Mouse (Mus musculus): ENCODE results near the gene BC004004. TPM values are rescaled to one million over a fixed set of nuclear protein-coding genes. Genes with fewer than 3 reads are reported as not detected.
A peak's percentile ranks its signal among the peaks of the same experiment; 100 is the strongest.

Gene BC004004
- polyA plus RNA-seq, 1 experiment from 2014 or later: 82.2 TPM

DNA sequence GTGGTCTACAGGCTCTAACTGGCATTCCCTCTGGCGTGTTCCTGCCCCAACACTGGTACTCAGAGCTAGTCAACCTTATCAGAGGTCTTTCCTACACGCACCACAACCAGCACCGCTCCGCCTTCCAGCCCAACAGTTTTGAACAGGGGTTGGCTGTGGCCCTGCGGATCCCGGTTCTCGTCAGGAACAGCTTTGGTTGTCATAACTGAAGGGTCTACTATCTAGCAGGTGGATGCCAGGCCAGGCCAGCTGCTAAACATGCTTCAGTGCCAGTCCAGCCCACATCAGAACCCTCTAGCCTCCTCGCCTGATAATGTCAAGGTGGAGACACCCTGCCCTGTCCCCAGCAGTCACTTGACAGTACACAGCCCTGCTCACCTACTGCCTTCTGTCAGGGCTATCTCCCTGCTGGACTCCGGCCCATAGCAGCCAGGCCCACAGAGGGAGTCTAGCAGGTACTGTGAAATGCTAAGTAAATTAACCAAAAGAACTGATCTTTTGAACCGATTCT is 11.5 kb upstream of the BC004004 start:
- Histone ChIP-seq H3K9me3 (ENCODE audit: control insufficient read depth, low read length) (no peaks in the 10 kb centered on the region), H3K4me3 (ENCODE audit: low read length) (no peak overlapping the region), H3K4me1 (replicated peaks; ENCODE audit: control insufficient read depth, insufficient read depth, low read length) (peaks cover 40% of the 10 kb centered on the region), H3K36me3 (ENCODE audit: control insufficient read depth, insufficient read depth, low read length) (peaks cover 16% of the 10 kb centered on the region), H3K27ac (ENCODE audit: low read length) (peak overlapping the region; percentile 85), H3K27me3 (ENCODE audit: control insufficient read depth, insufficient read depth, low read depth, low read length) (no peaks in the 10 kb centered on the region), H3K9ac (ENCODE audit: low read length) (no peak overlapping the region), H3K4me2 (ENCODE audit: low read depth, low read length) (no peak overlapping the region)
- no peak for ATAC-seq (ENCODE audit: low read depth)
- 81% methylated on average over 10 of the region's 10 CpGs for WGBS

DNA sequence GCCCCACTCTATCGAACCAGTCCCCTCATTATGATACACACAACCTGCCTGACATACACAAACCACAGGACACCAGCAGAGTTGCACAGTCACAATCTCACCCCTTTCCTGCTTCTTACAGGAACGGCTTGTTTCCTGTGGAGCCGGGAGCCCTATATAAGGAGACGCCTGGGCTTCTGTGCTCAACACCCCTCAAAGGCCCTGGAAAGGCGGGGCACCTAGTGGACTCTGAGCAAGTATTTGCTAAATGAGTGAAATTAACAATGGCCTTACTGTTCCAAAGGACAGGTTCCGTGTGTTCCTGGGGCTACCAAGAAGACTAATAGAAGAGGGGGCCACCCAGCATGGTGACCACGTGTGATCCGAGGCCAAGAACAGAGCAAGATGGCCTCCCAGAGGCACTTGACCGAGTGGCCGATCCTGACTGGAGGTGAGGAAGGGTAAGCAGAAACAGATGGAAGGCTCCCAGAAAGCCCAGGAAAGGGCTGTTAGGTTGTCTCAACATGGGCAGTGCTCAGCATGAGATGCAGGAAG is 10.5 kb upstream of the BC004004 start:
- Histone ChIP-seq H3K36me3 (ENCODE audit: control insufficient read depth, insufficient read depth, low read length) (peaks cover 16% of the 10 kb centered on the region), H3K4me2 (ENCODE audit: low read depth, low read length) (0 out of 2 replicates have a peak overlapping the region, but pooled peaks have one; percentile 0), H3K9me3 (ENCODE audit: control insufficient read depth, low read length) (no peaks in the 10 kb centered on the region), H3K27me3 (ENCODE audit: control insufficient read depth, insufficient read depth, low read depth, low read length) (no peaks in the 10 kb centered on the region), H3K9ac (ENCODE audit: low read length) (peak overlapping the region; percentile 15; the same call in 1 of the 2 replicates), H3K4me1 (replicated peaks; ENCODE audit: control insufficient read depth, insufficient read depth, low read length) (peaks cover 40% of the 10 kb centered on the region), H3K4me3 (ENCODE audit: low read length) (no peak overlapping the region), H3K27ac (ENCODE audit: low read length) (peak overlapping the region; percentile 85)
- WGBS: 54% methylated on average over 10 of the region's 10 CpGs
- peak; percentile 51; the same call in 1 of the 2 replicates for ATAC-seq (ENCODE audit: low read depth)

DNA sequence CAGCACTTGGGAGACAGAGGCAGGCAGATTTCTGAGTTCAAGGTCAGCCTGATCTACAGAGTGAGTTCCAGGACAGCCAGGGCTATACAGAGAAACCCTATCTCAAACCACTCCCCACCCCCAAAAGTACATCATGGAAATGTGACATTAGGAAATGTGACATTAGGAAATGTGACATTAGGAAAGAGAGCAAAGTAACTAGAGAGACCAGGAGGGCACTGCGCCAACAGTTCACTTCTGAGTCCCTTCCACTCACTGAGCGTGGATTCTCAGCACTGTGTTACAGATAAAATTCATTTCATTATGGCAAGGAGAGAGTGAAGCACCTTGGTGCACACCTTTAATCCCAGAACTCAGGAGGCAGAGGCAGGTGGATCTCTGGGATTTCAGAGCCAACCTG is 9.7 kb upstream of the BC004004 start:
- H3K4me3 ChIP-seq (ENCODE audit: low read length): no peak overlapping the region
- H3K9me3 ChIP-seq (ENCODE audit: control insufficient read depth, low read length): no peaks in the 10 kb centered on the region
- H3K4me2 ChIP-seq (ENCODE audit: low read depth, low read length): no peak overlapping the region
- no peak for ATAC-seq (ENCODE audit: low read depth)
- H3K27ac ChIP-seq (ENCODE audit: low read length): peak overlapping the region; percentile 85
- peaks cover 16% of the 10 kb centered on the region for H3K36me3 ChIP-seq (ENCODE audit: control insufficient read depth, insufficient read depth, low read length)
- WGBS: 85% methylated on average over 2 of the region's 2 CpGs
- no peaks in the 10 kb centered on the region for H3K27me3 ChIP-seq (ENCODE audit: control insufficient read depth, insufficient read depth, low read depth, low read length)
- H3K9ac ChIP-seq (ENCODE audit: low read length): no peak overlapping the region
- peaks cover 39% of the 10 kb centered on the region for H3K4me1 ChIP-seq (replicated peaks; ENCODE audit: control insufficient read depth, insufficient read depth, low read length)

DNA sequence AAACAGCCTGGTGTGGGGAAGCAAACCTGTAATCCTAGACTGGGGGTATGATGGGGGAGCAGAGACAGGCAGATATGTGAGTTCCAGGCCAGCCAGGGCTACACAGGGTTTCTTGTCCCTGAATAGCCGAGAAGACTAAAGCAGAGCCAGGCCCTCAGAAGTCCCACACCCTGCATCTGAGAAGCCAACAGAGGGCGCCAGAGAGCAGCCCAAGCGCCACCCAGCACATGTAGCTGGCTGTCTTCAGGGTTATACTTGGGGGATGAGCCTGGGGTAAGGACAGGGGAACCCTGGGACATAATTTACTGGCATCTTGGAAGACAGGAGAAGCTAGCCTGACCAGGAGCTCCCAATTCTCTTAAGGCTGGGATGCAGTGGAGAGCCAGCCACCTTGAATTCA is 9.1 kb upstream of the BC004004 start:
- Histone ChIP-seq H3K27me3 (ENCODE audit: control insufficient read depth, insufficient read depth, low read depth, low read length) (no peaks in the 10 kb centered on the region), H3K9me3 (ENCODE audit: control insufficient read depth, low read length) (no peaks in the 10 kb centered on the region), H3K9ac (ENCODE audit: low read length) (no peak overlapping the region), H3K27ac (ENCODE audit: low read length) (peak overlapping the region; percentile 19; the same call in 1 of the 2 replicates), H3K4me1 (replicated peaks; ENCODE audit: control insufficient read depth, insufficient read depth, low read length) (peaks cover 41% of the 10 kb centered on the region), H3K36me3 (ENCODE audit: control insufficient read depth, insufficient read depth, low read length) (peaks cover 16% of the 10 kb centered on the region), H3K4me2 (ENCODE audit: low read depth, low read length) (no peak overlapping the region), H3K4me3 (ENCODE audit: low read length) (no peak overlapping the region)
- WGBS: 13% methylated on average over 3 of the region's 3 CpGs
- ATAC-seq (ENCODE audit: low read depth): peak; percentile 30; the same call in 1 of the 2 replicates

DNA sequence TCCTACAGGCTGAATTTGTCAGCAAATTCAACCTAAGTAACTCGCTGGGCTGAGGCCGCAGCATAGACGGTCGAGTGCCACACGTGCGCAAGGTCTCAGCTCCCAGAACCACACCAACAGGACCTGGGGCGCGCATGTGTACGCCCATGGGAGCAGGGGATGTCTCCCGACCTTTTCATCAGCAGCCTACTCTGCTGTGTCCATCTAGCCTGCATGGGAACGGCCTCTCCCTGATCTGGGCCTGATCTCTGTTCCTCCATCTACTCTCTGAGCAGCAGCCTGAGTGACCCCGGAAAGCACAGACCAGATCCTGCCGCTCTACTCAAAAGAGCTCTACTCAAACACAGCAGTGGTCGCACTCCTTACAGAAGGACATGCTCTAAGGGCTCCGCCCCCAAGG is 8.1 kb upstream of the BC004004 start:
- Histone ChIP-seq H3K4me3 (ENCODE audit: low read length) (no peak overlapping the region), H3K9ac (ENCODE audit: low read length) (no peak overlapping the region), H3K27ac (ENCODE audit: low read length) (no peak overlapping the region), H3K4me2 (ENCODE audit: low read depth, low read length) (no peak overlapping the region), H3K9me3 (ENCODE audit: control insufficient read depth, low read length) (no peaks in the 10 kb centered on the region), H3K27me3 (ENCODE audit: control insufficient read depth, insufficient read depth, low read depth, low read length) (no peaks in the 10 kb centered on the region), H3K36me3 (ENCODE audit: control insufficient read depth, insufficient read depth, low read length) (peaks cover 14% of the 10 kb centered on the region), H3K4me1 (replicated peaks; ENCODE audit: control insufficient read depth, insufficient read depth, low read length) (peaks cover 45% of the 10 kb centered on the region)
- WGBS: 81% methylated on average over 15 of the region's 15 CpGs
- ATAC-seq (ENCODE audit: low read depth): no peak

DNA sequence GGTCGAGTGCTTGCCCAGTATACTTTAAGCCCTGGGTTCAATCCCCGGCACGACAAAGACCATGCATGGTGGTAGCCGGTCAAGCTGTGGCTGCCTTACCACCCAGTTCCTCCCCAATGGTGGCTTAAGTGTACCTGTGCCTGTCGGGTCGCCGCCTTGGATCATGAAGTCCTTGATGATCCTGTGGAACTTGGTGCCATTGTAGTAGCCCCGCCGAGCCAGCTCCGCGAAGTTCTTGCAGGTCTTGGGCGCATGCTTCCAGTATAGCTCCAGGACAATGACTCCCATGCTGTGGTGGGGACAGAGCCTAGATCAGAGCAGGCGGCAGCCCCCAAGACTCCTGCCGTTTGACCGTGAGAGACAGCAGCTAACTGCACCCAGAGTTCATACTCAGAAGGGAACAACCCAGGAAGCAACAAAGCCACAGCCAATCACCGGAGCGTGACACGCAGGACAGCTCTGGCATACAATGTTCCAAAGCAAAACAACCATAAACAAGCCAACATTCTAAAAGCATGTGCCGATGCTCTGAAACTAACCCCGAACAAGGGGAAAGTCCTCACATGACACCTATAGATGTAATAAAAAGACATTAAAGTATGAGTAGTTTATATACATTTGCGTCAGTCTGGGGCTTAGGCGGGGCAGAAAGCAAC is 6.9 kb upstream of the BC004004 start:
- Histone ChIP-seq H3K9me3 (ENCODE audit: control insufficient read depth, low read length) (no peaks in the 10 kb centered on the region), H3K4me1 (replicated peaks; ENCODE audit: control insufficient read depth, insufficient read depth, low read length) (peaks cover 45% of the 10 kb centered on the region), H3K4me2 (ENCODE audit: low read depth, low read length) (peak overlapping the region; percentile 74; the same call in 1 of the 2 replicates), H3K36me3 (ENCODE audit: control insufficient read depth, insufficient read depth, low read length) (peaks cover 10% of the 10 kb centered on the region), H3K9ac (ENCODE audit: low read length) (peak overlapping the region; percentile 40; the same call in 1 of the 2 replicates), H3K27me3 (ENCODE audit: control insufficient read depth, insufficient read depth, low read depth, low read length) (no peaks in the 10 kb centered on the region), H3K4me3 (ENCODE audit: low read length) (no peak overlapping the region; the same call in 1 of the 2 replicates), H3K27ac (ENCODE audit: low read length) (no peak overlapping the region)
- 87% methylated on average over 22 of the region's 22 CpGs for WGBS
- ATAC-seq (ENCODE audit: low read depth): no peak

DNA sequence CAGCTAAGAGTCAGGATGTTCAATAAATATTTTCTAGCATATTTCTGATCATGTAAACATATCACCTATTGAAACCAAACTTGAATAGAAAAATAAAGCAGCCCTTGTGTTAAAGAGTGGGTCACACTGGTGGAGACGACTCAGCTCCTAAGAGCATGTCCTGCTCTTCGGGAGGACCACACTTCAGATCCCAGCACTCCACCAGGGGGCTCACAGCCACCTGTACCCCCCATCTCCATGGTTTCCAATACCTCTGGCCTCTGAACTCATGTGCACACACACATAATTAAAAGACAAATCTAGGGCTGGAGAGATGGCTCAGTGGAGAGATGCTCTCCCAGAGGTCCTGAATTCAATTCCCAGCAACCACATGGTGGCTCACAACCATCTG is 6.3 kb upstream of the BC004004 start:
- no peak overlapping the region for H3K27ac ChIP-seq (ENCODE audit: low read length)
- H3K36me3 ChIP-seq (ENCODE audit: control insufficient read depth, insufficient read depth, low read length): peaks cover 9% of the 10 kb centered on the region
- peak overlapping the region; percentile 74 for H3K4me2 ChIP-seq (ENCODE audit: low read depth, low read length)
- H3K9me3 ChIP-seq (ENCODE audit: control insufficient read depth, low read length): no peaks in the 10 kb centered on the region
- WGBS: 19% methylated on average over 2 of the region's 2 CpGs
- H3K4me3 ChIP-seq (ENCODE audit: low read length): peak overlapping the region; percentile 68
- peak overlapping the region; percentile 46 for H3K9ac ChIP-seq (ENCODE audit: low read length)
- ATAC-seq (ENCODE audit: low read depth): no peak
- H3K27me3 ChIP-seq (ENCODE audit: control insufficient read depth, insufficient read depth, low read depth, low read length): no peaks in the 10 kb centered on the region
- H3K4me1 ChIP-seq (replicated peaks; ENCODE audit: control insufficient read depth, insufficient read depth, low read length): peaks cover 40% of the 10 kb centered on the region

DNA sequence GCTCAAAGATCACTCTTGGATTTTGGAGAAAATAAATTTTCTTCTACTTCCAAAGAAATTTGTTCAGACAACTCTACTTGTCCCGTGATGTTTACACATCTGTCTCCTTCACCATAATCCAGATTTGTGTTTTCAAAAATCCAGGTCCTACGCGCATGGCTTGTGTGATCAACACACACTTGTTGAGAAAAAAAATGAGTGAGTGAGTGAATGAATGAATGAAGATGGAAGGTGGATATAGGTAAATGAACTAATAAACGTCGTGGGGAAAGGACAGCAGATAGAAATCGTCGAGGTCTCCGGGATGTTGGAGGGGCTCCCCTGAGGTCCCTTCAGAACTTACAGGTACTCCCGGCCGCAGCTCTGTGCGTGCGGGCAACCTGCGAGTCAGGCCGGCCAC is 5.2 kb upstream of the BC004004 start:
- no peak; the same call in 1 of the 2 replicates for ATAC-seq (ENCODE audit: low read depth)
- peaks cover 35% of the 10 kb centered on the region for H3K4me1 ChIP-seq (replicated peaks; ENCODE audit: control insufficient read depth, insufficient read depth, low read length)
- H3K9me3 ChIP-seq (ENCODE audit: control insufficient read depth, low read length): no peaks in the 10 kb centered on the region
- WGBS: under 1% methylated on average over 14 of the region's 14 CpGs
- peak overlapping the region; percentile 100 for H3K27ac ChIP-seq (ENCODE audit: low read length)
- H3K9ac ChIP-seq (ENCODE audit: low read length): peak overlapping the region; percentile 87
- H3K4me3 ChIP-seq (ENCODE audit: low read length): peak overlapping the region; percentile 68
- no peaks in the 10 kb centered on the region for H3K27me3 ChIP-seq (ENCODE audit: control insufficient read depth, insufficient read depth, low read depth, low read length)
- peaks cover 2% of the 10 kb centered on the region for H3K36me3 ChIP-seq (ENCODE audit: control insufficient read depth, insufficient read depth, low read length)
- peak overlapping the region; percentile 74 for H3K4me2 ChIP-seq (ENCODE audit: low read depth, low read length)

DNA sequence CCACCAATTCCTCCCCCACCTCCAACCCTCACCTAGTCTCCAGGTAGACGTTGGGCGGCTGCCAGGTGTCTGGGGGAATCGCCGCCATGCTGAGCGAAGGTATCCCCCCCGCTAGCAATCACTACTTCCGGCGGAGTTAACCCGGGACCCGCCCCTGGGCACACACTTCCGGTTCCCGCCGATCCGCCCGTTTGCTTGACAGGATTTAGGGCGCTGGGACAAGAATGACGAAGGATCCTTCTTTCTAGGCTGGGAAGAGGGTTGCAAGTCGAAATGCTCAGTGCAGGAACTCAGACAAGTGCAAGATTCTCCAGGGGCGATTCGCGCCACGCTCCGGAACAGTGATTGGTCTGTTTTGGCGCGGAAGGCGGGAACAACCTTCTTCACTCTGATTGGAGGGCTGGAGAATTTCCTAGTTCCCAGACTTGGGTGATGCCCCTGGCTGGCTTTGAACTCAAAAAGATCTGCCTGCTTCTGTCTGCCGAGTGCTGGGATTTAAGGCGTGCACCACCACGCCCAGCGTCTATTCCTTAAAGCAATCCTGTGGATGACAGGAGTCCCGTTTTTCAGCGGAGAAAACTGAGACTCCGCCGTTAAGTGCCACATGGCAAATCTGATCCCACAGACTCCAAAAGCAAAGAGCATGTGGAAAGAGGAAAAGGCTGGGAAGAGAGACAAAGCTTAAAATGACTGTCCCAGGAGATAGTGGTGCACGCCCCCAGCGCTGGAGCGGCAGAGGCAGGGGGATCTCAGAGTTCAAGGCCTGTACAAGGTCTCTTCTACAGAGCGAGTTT is 4.6 kb upstream of the BC004004 start, which contains the start of gene Ppil1:
TSS of gene Ppil1 (minus strand) at position 347 of the 794 bp plus-strand sequence.
- ATAC-seq (ENCODE audit: low read depth): peak; percentile 72
- WGBS: 7% methylated on average over 38 of the region's 38 CpGs
- H3K4me3 ChIP-seq (ENCODE audit: low read length): peak within 1 kb of the TSS; percentile 68
- H3K4me1 ChIP-seq (replicated peaks; ENCODE audit: control insufficient read depth, insufficient read depth, low read length): peaks cover 32% of the 10 kb centered on the region
- no peaks in the 10 kb centered on the region for H3K9me3 ChIP-seq (ENCODE audit: control insufficient read depth, low read length)
- H3K27me3 ChIP-seq (ENCODE audit: control insufficient read depth, insufficient read depth, low read depth, low read length): no peaks in the 10 kb centered on the region
- peaks cover 2% of the 10 kb centered on the region for H3K36me3 ChIP-seq (ENCODE audit: control insufficient read depth, insufficient read depth, low read length)
- H3K4me2 ChIP-seq (ENCODE audit: low read depth, low read length): peak within 1 kb of the TSS; percentile 74
- peak within 1 kb of the TSS; percentile 100 for H3K27ac ChIP-seq (ENCODE audit: low read length)
- H3K9ac ChIP-seq (ENCODE audit: low read length): peak within 1 kb of the TSS; percentile 87

Data from lung, embryonic 16.5 days (tissue).